Mouse (Mus musculus): ENCODE measurements at regions not wholly inside any gene's neighbourhood (a gene's known extent, or its start where the extent isn't known, plus 50 kb on each side); places are given as distances from the start of the nearest gene placed in this dataset.
A peak's percentile ranks its signal among the peaks of the same experiment; 100 is the strongest.

GRCm38 (mm10) chr1:15155046-15155445 lies 938.1 kb downstream of the 4930444P10Rik start:
- no peak for DNase-seq

- no peak for DNase-seq
Measured at GRCm38 (mm10) chr1:15153952-15154351, 939.2 kb downstream of the 4930444P10Rik start.

DNA sequence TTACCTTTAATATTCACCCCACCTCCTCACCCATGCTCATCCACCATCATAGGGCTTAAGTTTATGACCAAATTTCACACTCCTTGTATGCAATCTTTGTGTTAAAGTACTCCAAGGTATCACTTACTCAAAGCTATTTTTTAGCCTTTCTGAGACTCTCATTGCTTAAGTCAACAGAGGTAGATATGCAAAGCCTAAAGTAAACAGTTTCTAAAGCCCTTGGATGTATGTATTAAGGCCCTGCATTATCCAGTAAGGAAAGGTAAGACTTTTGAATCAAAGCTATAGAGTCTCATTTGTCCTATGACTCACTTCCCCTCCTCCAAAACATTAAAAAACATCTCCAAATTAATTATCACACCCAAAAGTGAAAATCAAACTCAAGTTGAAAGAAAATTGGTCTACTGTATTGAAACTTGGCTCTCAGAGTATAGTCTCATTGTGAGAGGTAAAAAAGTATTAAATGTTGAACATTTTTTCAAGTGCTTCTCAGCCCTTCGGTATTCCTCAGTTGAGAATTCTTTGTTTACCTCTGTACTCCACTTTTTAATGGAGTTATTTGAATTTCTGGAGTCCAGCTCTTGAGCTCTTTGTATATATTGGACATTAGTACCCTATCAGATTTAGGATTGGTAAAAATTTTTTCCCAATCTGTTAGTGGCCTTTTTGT lies 949.1 kb downstream of the 4930444P10Rik start:
- DNase-seq: no peak

GRCm38 (mm10) chr1:15118462-15118861 lies 974.7 kb downstream of the 4930444P10Rik start:
- DNase-seq: no peak

DNA sequence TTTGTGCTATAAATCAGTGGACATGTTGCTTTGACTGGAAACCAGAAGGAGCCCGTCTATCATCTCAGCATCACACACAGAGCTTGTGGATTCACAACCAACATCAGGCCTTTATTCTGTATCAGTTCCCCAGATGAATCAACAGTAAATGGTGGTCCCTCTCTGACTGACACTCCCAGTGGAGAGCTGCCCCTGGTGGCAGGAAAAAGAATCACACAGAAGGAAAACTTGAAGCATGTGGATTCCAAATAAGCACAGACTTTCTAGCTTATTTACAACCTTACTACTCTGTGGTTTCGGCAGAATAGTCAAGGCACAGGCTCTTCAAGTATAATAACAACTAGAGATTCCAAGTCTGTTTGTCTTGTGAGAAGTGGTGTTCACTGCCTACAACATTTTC lies 981.7 kb downstream of the 4930444P10Rik start:
- no peak for DNase-seq

DNA sequence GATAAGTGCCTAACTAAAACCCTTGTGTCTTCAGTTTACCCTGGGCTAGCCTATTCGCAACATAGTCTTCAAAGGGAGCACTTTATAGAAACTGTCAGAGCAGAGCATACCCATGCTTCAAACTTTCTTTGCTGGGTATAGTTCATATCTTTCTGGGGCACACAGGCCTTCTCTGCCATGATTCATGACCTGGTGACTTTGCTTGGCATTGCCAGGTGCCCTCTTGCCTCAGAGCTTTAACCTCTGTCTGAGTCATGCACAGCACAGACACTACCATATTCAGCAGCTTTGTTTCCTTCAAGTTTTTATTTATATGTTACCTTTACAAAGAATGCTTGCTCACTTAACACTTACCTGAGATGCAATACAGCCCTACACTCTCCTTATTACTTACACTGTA lies 1022.8 kb downstream of the 4930444P10Rik start:
- no peak for DNase-seq

GRCm38 (mm10) chr1:15034047-15034446 lies 1059.1 kb downstream of the 4930444P10Rik start:
- no peak for DNase-seq

DNA sequence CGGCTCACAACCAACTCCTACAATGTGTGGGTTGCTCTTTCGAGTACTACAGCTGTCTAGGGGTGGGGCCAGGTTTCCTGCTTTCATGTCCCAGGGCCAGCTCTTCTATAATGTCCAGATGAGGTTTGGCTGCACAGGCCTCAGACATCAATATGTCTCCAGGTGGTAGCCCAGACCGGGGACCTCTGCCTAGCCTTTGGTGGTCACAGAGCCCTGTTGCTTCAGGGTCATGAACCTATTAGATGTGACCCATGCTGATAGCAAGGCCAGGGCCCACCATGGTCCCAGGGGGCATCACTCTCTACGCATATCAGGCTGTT lies 1074.7 kb downstream of the 4930444P10Rik start:
- DNase-seq: no peak

DNA sequence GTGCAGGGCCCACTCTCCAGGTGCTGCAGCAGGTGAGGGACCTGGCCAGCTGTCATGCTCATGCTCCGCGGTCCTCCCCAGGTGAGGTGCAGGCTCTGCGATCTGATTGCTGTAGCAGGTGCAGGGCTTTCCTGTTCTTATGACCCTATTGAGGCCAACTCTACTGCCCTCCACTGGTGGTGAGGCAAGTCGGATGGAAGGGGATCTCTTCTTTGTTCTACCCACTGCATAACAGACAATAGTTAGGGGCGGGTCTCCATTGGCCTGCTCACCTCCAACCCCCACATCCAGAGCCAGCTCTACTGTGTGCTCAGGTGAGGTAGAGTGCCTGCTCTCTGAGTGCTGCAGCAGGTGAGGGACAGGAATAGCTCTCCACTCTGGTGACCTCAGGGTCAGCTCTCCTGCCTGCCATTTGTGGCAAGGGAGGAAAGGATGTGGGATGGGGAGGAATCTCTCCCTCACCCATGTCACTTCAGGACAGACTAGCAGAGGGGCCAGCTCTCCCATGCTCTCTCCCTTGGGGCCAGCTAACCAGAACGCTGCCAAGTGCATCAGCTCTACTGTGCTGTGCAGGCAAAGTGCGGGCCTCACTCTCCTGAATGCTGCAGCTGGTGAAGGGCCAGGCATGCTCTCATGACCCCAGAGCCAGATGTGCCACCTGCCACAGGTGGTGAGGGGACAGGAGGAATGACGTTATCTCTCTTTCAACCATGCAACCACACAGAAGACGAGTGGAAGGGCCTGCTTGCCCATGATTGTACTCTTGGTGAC lies 1075.3 kb downstream of the 4930444P10Rik start:
- DNase-seq: no peak

DNA sequence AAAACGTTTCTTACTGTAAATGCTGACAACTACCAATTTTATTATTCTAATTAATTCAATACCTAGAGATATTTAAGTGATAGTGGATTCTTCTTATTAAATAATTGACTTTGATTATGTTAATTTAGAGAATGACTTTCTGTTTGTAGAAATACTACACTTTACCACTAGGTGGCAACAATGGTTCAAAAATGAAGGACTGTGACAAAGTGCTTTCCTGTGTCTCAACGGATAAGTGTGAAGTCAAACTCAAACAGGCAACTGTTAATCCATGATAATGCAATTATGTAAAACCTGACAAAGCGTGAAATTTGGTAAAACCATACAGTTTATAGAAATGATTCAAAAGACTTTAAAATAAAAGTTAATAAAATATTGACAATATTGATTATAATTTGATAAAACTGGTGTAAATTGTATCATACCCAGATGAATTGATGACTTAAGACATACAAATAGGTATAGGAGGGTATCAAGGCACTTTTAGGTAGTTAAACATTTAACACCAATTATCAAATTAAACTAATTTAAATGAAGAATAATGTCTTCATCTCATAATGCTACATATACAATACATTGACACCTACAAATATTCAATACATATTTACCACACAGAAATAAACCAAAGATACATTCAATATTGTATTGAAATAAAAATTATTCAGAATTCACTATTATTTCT lies 1085.3 kb downstream of the 4930444P10Rik start:
- DNase-seq: no peak

- DNase-seq: no peak
Measured at GRCm38 (mm10) chr1:14995348-14995747, 1097.8 kb downstream of the 4930444P10Rik start.

DNA sequence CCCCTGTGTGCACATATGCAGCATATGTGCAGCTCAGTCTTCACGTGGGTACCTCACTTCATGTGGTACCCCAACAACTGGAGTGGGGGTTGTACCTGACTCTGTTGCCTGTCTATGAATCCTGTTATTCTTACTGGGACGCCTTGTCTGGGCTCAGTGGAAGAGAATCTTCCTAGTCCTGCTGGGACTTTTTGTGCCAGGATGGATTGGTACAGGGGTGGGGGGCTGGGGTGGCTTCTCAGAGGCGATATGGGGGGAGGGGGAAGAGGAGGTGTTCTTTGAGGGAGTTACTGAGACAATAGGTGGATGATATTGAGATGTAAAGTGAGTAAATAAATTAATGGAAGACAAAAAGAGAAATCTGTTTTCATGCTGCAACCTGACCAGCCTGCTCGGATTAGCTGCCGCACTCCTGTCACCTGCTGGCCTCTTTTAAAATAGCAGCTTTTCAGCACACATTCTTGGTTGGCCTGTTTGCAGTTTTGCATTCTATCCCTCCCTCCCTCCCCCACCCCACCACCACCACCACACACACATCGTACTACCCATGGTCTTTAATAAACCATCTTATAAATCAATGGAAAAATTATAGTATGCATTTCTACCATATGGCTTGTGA lies 1112.9 kb downstream of the 4930444P10Rik start:
- DNase-seq: peak; percentile 12

Measured in heart, postnatal 4 days (tissue).